Mouse (Mus musculus) kidney, postnatal 25 days (tissue): Measurements from ENCODE around the gene B830017H08Rik.

Experiments
- DNase-seq, 2 experiments: peaks; one replicate each; pipeline ENCODE4 v3.0.0; 2021; ENCODE audit warnings: mixed read lengths in 2 of 2

Gene B830017H08Rik

GRCm38 (mm10) chr16:17809711-17810110, 23.2 kb upstream of the B830017H08Rik start:
- peak; percentile 38 to 49 for DNase-seq

GRCm38 (mm10) chr16:17812120-17812519, 20.8 kb upstream of the B830017H08Rik start:
- DNase-seq, result peak; percentile 38 to 58

- DNase-seq, result peak in 1 of 2 experiments; percentile 30
These were observed 19.7 kb upstream of the B830017H08Rik start for GRCm38 (mm10) chr16:17813173-17813572.

- peak; percentile 70 to 77 for DNase-seq
These were observed 17.2 kb upstream of the B830017H08Rik start for GRCm38 (mm10) chr16:17815411-17816402.

GRCm38 (mm10) chr16:17816528-17816927, 16.4 kb upstream of the B830017H08Rik start:
- no peak for DNase-seq

- peak in 1 of 2 experiments; percentile 54 for DNase-seq
These were observed 6.4 kb upstream of the B830017H08Rik start for GRCm38 (mm10) chr16:17826500-17826899.

GRCm38 (mm10) chr16:17828229-17828628, 4.7 kb upstream of the B830017H08Rik start:
- no peak for DNase-seq

- peak; percentile 74 to 87 for DNase-seq
These were observed 4.1 kb upstream of the B830017H08Rik start for GRCm38 (mm10) chr16:17828867-17829266.

- peak; percentile 45 to 85 for DNase-seq
These were observed 2.3 kb upstream of the B830017H08Rik start for GRCm38 (mm10) chr16:17830385-17831178.

GRCm38 (mm10) chr16:17831781-17832180, 1.1 kb upstream of the B830017H08Rik start:
- no peak for DNase-seq

- DNase-seq, result no peak
These were observed 380 bp downstream of the B830017H08Rik start for GRCm38 (mm10) chr16:17833321-17833680.

- DNase-seq, result no peak
These were observed 919 bp downstream of the B830017H08Rik start for GRCm38 (mm10) chr16:17833681-17834399.

- no peak for DNase-seq
These were observed 1.6 kb downstream of the B830017H08Rik start for GRCm38 (mm10) chr16:17834543-17834942.

GRCm38 (mm10) chr16:17835481-17835880, 2.6 kb downstream of the B830017H08Rik start:
- DNase-seq, result peak; percentile 38 to 61

GRCm38 (mm10) chr16:17838051-17838450, 5.1 kb downstream of the B830017H08Rik start, which contains the start of gene Car15:
Car15 (minus strand) TSS chr16:17838364.
- DNase-seq, result peak; percentile 41 to 65

GRCm38 (mm10) chr16:17839976-17840375, 7.1 kb downstream of the B830017H08Rik start:
- no peak for DNase-seq

GRCm38 (mm10) chr16:17842437-17842836, 9.5 kb downstream of the B830017H08Rik start:
- DNase-seq, result no peak

- DNase-seq, result peak in 1 of 2 experiments; percentile 22
These were observed 10.9 kb downstream of the B830017H08Rik start for GRCm38 (mm10) chr16:17843701-17844365.

GRCm38 (mm10) chr16:17848431-17848830, 15.5 kb downstream of the B830017H08Rik start:
- no peak for DNase-seq

- peak in 1 of 2 experiments; percentile 65 for DNase-seq
These were observed 16.0 kb downstream of the B830017H08Rik start for GRCm38 (mm10) chr16:17848928-17849327.

- no peak for DNase-seq
These were observed 16.6 kb downstream of the B830017H08Rik start for GRCm38 (mm10) chr16:17849486-17849885.

GRCm38 (mm10) chr16:17851331-17851730, 18.4 kb downstream of the B830017H08Rik start:
- peak in 1 of 2 experiments; percentile 14 for DNase-seq
